In the genomic region with DNA sequence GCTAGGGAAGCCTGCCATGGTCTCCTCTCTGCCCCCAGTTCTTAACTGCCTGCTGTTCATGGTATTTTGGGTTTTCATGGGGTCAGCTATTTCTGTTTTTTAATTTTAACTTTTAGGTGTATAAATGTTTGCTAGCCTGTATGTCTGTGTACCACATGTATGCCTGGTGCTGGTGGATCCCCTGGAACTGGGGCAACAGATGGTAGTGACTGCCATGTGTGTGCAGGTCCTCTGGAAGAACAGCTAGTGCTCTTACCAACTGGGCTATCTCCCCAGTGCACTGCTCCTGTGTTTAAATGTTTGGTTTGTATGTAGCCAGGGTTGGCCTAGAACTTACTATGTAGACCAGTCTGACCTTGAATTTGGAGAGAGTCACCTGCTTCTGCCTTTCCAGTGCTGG, we compare ENCODE assay signal across 31 mouse cellular contexts. TPM values are rescaled to one million over a fixed set of nuclear protein-coding genes. Genes with fewer than 3 reads are reported as not detected.
"Had no signal": no experiment of that assay in that cellular context is flagged by ENCODE, and none has a peak within 500 bp of the region (broad histone marks: within the 10 kb centered on the region; RNA-seq: fewer than 3 reads in every experiment).

No protein-coding gene starts in this region.

- H3K9ac ChIP-seq: embryonic facial prominence, embryonic 12.5 days; embryonic facial prominence, embryonic 13.5 days; embryonic facial prominence, embryonic 15.5 days; forebrain, embryonic 12.5 days; forebrain, embryonic 13.5 days; forebrain, embryonic 15.5 days; forebrain, postnatal 0 days had no signal

- H3K9me3 ChIP-seq: embryonic facial prominence, embryonic 10.5 days; embryonic facial prominence, embryonic 12.5 days; embryonic facial prominence, embryonic 13.5 days; embryonic facial prominence, embryonic 15.5 days; forebrain, embryonic 10.5 days; forebrain, embryonic 12.5 days; forebrain, embryonic 13.5 days; forebrain, embryonic 15.5 days had no signal

- H3K27ac ChIP-seq: embryonic facial prominence, embryonic 10.5 days; embryonic facial prominence, embryonic 12.5 days; embryonic facial prominence, embryonic 13.5 days; embryonic facial prominence, embryonic 15.5 days; forebrain, embryonic 10.5 days; forebrain, embryonic 12.5 days; forebrain, embryonic 13.5 days; forebrain, embryonic 15.5 days; gastrocnemius, adult 2 months; heart, adult 2 months had no signal

- ATAC-seq: forebrain, embryonic 13.5 days; forebrain, embryonic 14.5 days; forebrain, embryonic 15.5 days; forebrain, embryonic 16.5 days; forebrain, postnatal 0 days had no signal

- H3K4me2 ChIP-seq: embryonic facial prominence, embryonic 12.5 days; embryonic facial prominence, embryonic 13.5 days; embryonic facial prominence, embryonic 15.5 days; forebrain, embryonic 12.5 days; forebrain, embryonic 13.5 days; forebrain, embryonic 15.5 days had no signal

- H3K4me1 ChIP-seq: embryonic facial prominence, embryonic 12.5 days; embryonic facial prominence, embryonic 13.5 days; forebrain, embryonic 12.5 days; forebrain, embryonic 13.5 days; forebrain, embryonic 15.5 days had no signal

- H3K36me3 ChIP-seq: forebrain, embryonic 15.5 days had no signal

- DNase-seq: cerebellum, adult 2 months; cerebellum, adult 8-10 months; cerebellum, adult 9-10 months; cerebellum, adult 9-11 months; cerebellum, postnatal 10 days; cerebellum, postnatal 14 days; cerebellum, postnatal 25 days; cerebellum, postnatal 36 days; embryo, embryonic 11 days; forebrain, postnatal 0 days; gastrocnemius, adult 2 months; gastrocnemius, postnatal 10 days; gastrocnemius, postnatal 14 days; gastrocnemius, postnatal 25 days; gastrocnemius, postnatal 36 days; heart, adult 11 months; heart, adult 18-20 months; heart, adult 2 months had no signal

- H3K27me3 ChIP-seq: embryonic facial prominence, embryonic 12.5 days; embryonic facial prominence, embryonic 13.5 days; embryonic facial prominence, embryonic 15.5 days; forebrain, embryonic 12.5 days; forebrain, embryonic 13.5 days; forebrain, embryonic 15.5 days had no signal

- H3K4me3 ChIP-seq: embryonic facial prominence, embryonic 10.5 days; embryonic facial prominence, embryonic 12.5 days; embryonic facial prominence, embryonic 13.5 days; embryonic facial prominence, embryonic 15.5 days; erythroblast, embryonic 14.5 days; forebrain, embryonic 10.5 days; forebrain, embryonic 12.5 days; forebrain, embryonic 13.5 days; forebrain, embryonic 15.5 days; gastrocnemius, adult 2 months; heart, adult 2 months had no signal

RNA-seq across cellular contexts. Expression of a gene that starts 8.5 kb away (rescaled TPM):
- total RNA-seq: gastrocnemius, adult 18-20 months; gastrocnemius, adult 2 months; gastrocnemius, adult 8-10 months; gastrocnemius, postnatal 25 days had no signal
- polyA plus RNA-seq: heart, adult 2 months had no signal

RNA-seq across cellular contexts. Expression of a gene that starts 22.8 kb away (rescaled TPM):
- polyA plus RNA-seq: erythroblast, embryonic 14.5 days had no signal
